Mouse (Mus musculus): Measurements from ENCODE around the gene Gnao1. TPM values are rescaled to one million over a fixed set of nuclear protein-coding genes. Genes with fewer than 3 reads are reported as not detected.

Gnao1 gene
- total and polyA plus RNA-seq, 3 experiments: 1.1 to 13.5 (median 3.5) TPM

- dilution Hi-C loops (cut with MboI; ENCODE audit: extremely low pct_ligation_motif_present, extremely low pct_unique_long_range_greater_than_20kb, low sequenced_read_pairs): no loop called here
- no peaks in the 10 kb centered on the region for H3K27me3 ChIP-seq (replicated peaks)
- H3K9me3 ChIP-seq (replicated peaks; ENCODE audit: low read length): no peaks in the 10 kb centered on the region
- peaks cover 4 to 14% of the 10 kb centered on the region in 2 experiments; a peak in 2 of 4 replicates for H3K4me1 ChIP-seq (ENCODE audit: control insufficient read depth in 1 of 2, insufficient read depth in 2 of 2)
- DNase-seq (ENCODE audit: extremely low read depth): no peak
- TF ChIP-seq MYC (IDR thresholded peaks at IDR 0.05; ENCODE audit: low read depth, low read length): peak; percentile 19; the same call in 1 of the 2 replicates
- TF ChIP-seq MAX (IDR thresholded peaks at IDR 0.05; ENCODE audit: low read length): 0 out of 2 replicates have a peak, but pooled peaks have one; percentile 15
- TF ChIP-seq HCFC1 (IDR thresholded peaks at IDR 0.05; ENCODE audit: low read depth, low read length): no peak
- no peak overlapping the region for H3K4me2 ChIP-seq (ENCODE audit: insufficient read depth, low read depth, poor library complexity, severe bottlenecking)
- no peak overlapping the region for H3K9ac ChIP-seq (ENCODE audit: insufficient read depth, low read depth)
- H3K36me3 ChIP-seq (replicated peaks in 1 of 2; ENCODE audit: control insufficient read depth in 1 of 2, insufficient read depth in 1 of 2, low read length in 1 of 2): peaks cover 0 to 10% of the 10 kb centered on the region in 2 experiments
- in situ Hi-C loops (cut with MboI; ENCODE audit: low pct_ligation_motif_present, low pct_unique_long_range_greater_than_20kb, low sequenced_read_pairs): no loop called here
- no peak overlapping the region for H3K27ac ChIP-seq (ENCODE audit: insufficient read depth, low read depth)
- no peak overlapping the region for H3K4me3 ChIP-seq (replicated peaks in 1 of 3; ENCODE audit: low read depth in 2 of 3, low read length in 2 of 3, poor library complexity in 1 of 3)
- H3K79me2 ChIP-seq (replicated peaks; ENCODE audit: control insufficient read depth, extremely low read depth, insufficient read depth, poor library complexity, severe bottlenecking): no peaks in the 10 kb centered on the region
Observed at GRCm38 (mm10) chr8:93858286-93858685, 48.5 kb downstream of the Gnao1 start.

GRCm38 (mm10) chr8:93860020-93860419 lies 50.3 kb downstream of the Gnao1 start:
- Histone ChIP-seq H3K36me3 (replicated peaks in 1 of 2; ENCODE audit: control insufficient read depth in 1 of 2, insufficient read depth in 1 of 2, low read length in 1 of 2) (peaks cover 0 to 10% of the 10 kb centered on the region in 2 experiments), H3K27ac (ENCODE audit: insufficient read depth, low read depth) (no peak overlapping the region), H3K27me3 (replicated peaks) (no peaks in the 10 kb centered on the region), H3K9me3 (replicated peaks; ENCODE audit: low read length) (no peaks in the 10 kb centered on the region), H3K79me2 (replicated peaks; ENCODE audit: control insufficient read depth, extremely low read depth, insufficient read depth, poor library complexity, severe bottlenecking) (no peaks in the 10 kb centered on the region), H3K9ac (ENCODE audit: insufficient read depth, low read depth) (no peak overlapping the region), H3K4me2 (ENCODE audit: insufficient read depth, low read depth, poor library complexity, severe bottlenecking) (no peak overlapping the region), H3K4me1 (ENCODE audit: control insufficient read depth in 1 of 2, insufficient read depth in 2 of 2) (peaks cover 6 to 29% of the 10 kb centered on the region in 2 experiments; a peak in 3 of 4 replicates), H3K4me3 (replicated peaks in 1 of 3; ENCODE audit: low read depth in 2 of 3, low read length in 2 of 3, poor library complexity in 1 of 3) (no peak overlapping the region)
- in situ Hi-C loops (cut with MboI; ENCODE audit: low pct_ligation_motif_present, low pct_unique_long_range_greater_than_20kb, low sequenced_read_pairs): no loop called here
- dilution Hi-C loops (cut with MboI; ENCODE audit: extremely low pct_ligation_motif_present, extremely low pct_unique_long_range_greater_than_20kb, low sequenced_read_pairs): no loop called here
- DNase-seq (ENCODE audit: extremely low read depth): no peak
- no peak for TF ChIP-seq KAT2A (IDR thresholded peaks at IDR 0.05; ENCODE audit: insufficient replicate concordance, low read length)
- TF ChIP-seq PAX5 (IDR thresholded peaks at IDR 0.05; ENCODE audit: low read length): no peak
- no peak for TF ChIP-seq ZMIZ1 (IDR thresholded peaks at IDR 0.05; ENCODE audit: low read depth, low read length)
- TF ChIP-seq GABPA (IDR thresholded peaks at IDR 0.05; ENCODE audit: insufficient replicate concordance, low read depth, low read length): no peak
- no peak for TF ChIP-seq MAX (IDR thresholded peaks at IDR 0.05; ENCODE audit: low read length)
- no peak for TF ChIP-seq USF1 (IDR thresholded peaks at IDR 0.05; ENCODE audit: low read depth, low read length)
- TF ChIP-seq NRF1 (IDR thresholded peaks at IDR 0.05; ENCODE audit: low read depth, low read length): no peak
- no peak for TF ChIP-seq JUN (IDR thresholded peaks at IDR 0.05; ENCODE audit: insufficient read depth, low read depth, low read length)
- TF ChIP-seq JUND (conservative IDR thresholded peaks at IDR 0.05; ENCODE audit: low read depth, low read length): no peak
- TF ChIP-seq USF2 (conservative IDR thresholded peaks at IDR 0.05; ENCODE audit: low read depth, low read length): no peak
- no peak for TF ChIP-seq UBTF (IDR thresholded peaks at IDR 0.05; ENCODE audit: low read depth, low read length)
- TF ChIP-seq RCOR1 (conservative IDR thresholded peaks at IDR 0.05; ENCODE audit: low read depth, low read length): no peak
- no peak for TF ChIP-seq ELF1 (IDR thresholded peaks at IDR 0.05; ENCODE audit: low read depth, low read length)
- TF ChIP-seq HCFC1 (IDR thresholded peaks at IDR 0.05; ENCODE audit: low read depth, low read length): no peak
- TF ChIP-seq ETS1 (conservative IDR thresholded peaks at IDR 0.05; ENCODE audit: low read depth, low read length): no peak
- no peak for TF ChIP-seq MEF2A (IDR thresholded peaks at IDR 0.05; ENCODE audit: borderline replicate concordance, low read depth, low read length)
- TF ChIP-seq MAZ (IDR thresholded peaks at IDR 0.05; ENCODE audit: low read depth, low read length): no peak
- TF ChIP-seq EP300 (IDR thresholded peaks at IDR 0.05; ENCODE audit: low read length): no peak
- no peak for TF ChIP-seq NELFE (IDR thresholded peaks at IDR 0.05; ENCODE audit: low read depth, low read length)
- TF ChIP-seq TCF12 (IDR thresholded peaks at IDR 0.05; ENCODE audit: low read depth, low read length): no peak

All from CH12.LX (cell line).